Mouse (Mus musculus) stomach, embryonic 14.5 days (tissue): ENCODE measurements around the gene Map4k3. TPM values are rescaled to one million over a fixed set of nuclear protein-coding genes. Genes with fewer than 3 reads are reported as not detected.

Source experiments
- ATAC-seq: fragments of 200-750 bp; cut with Nextera tagmentation; 2 replicates; pipeline ENCODE4 v1.8.0; 2017; ENCODE audit warnings: low read depth, moderate TSS enrichment; ENCODE audit not compliant: insufficient number of reproducible peaks, insufficient read depth, low FRiP score
- H3K27ac ChIP-seq: fragments of 300-500 bp; sonication (generic); 2 replicates; pipeline ENCODE4 v1.5.1; 2014; ENCODE audit warnings: mild to moderate bottlenecking, low read length, moderate library complexity, mixed read lengths
- H3K27me3 ChIP-seq: fragments of 300-500 bp; sonication (generic); 2 replicates; pipeline ENCODE4 v1.6.1; 2014; ENCODE audit warnings: low read length, control low read depth, mixed read lengths; ENCODE audit not compliant: control insufficient read depth, insufficient read depth
- H3K36me3 ChIP-seq: fragments of 300-500 bp; sonication (generic); 2 replicates; pipeline ENCODE4 v1.6.1; 2014; ENCODE audit warnings: mild to moderate bottlenecking, control low read depth, low read length, moderate library complexity, mixed read lengths; ENCODE audit not compliant: control insufficient read depth, insufficient read depth
- H3K4me1 ChIP-seq: fragments of 300-500 bp; sonication (generic); 2 replicates; pipeline ENCODE4 v1.6.1; 2014; ENCODE audit warnings: low read length, control low read depth, mixed read lengths; ENCODE audit not compliant: control insufficient read depth, insufficient read depth
- H3K4me2 ChIP-seq: fragments of 300-500 bp; sonication (generic); replicated peaks from 2 replicates; pipeline ENCODE4 v1.6.1; 2014; ENCODE audit warnings: low read depth, low read length, control low read depth
- H3K4me3 ChIP-seq: fragments of 300-500 bp; sonication (generic); 2 replicates; pipeline ENCODE4 v1.5.1; 2014; ENCODE audit warnings: low read depth, low read length, control low read depth
- H3K9ac ChIP-seq: fragments of 300-500 bp; sonication (generic); replicated peaks from 2 replicates; pipeline ENCODE4 v1.6.1; 2014; ENCODE audit warnings: low read depth, mild to moderate bottlenecking, control low read depth, low read length, moderate library complexity, mixed read lengths
- H3K9me3 ChIP-seq: fragments of 300-500 bp; sonication (generic); 2 replicates; pipeline ENCODE4 v1.6.1; 2016; ENCODE audit warnings: low read depth, low read length, control low read depth; ENCODE audit not compliant: control insufficient read depth
- WGBS: fragments of 180-500 bp; shearing (Covaris S2); extraction: QIAGEN DNeasy Blood & Tissue Kit; methylation state at CpG from one replicate; pipeline ENCODE4 v1.1.7; 2014; 5-methylcytosine and 5-hydroxymethylcytosine counted together
- polyA plus RNA-seq: library from polyadenylated mRNA; unstranded; fragments of >200 nt; fragmentation: Nextera tagmentation; extraction: Ambion mirVana; gene quantifications from 2 replicates; pipeline ENCODE4 v1.2.1, GENCODE M21; 2014

Gene Map4k3
- polyA plus RNA-seq, 1 experiment from 2014 or later, result 39.5 TPM

GRCm38 (mm10) chr17:80683821-80684576 is 44.3 kb downstream of the Map4k3 start:
- 46% methylated on average over 6 of the region's 6 CpGs for WGBS
- Histone ChIP-seq H3K4me1 (no peaks in the 10 kb centered on the region; the same call in 1 of the 2 replicates), H3K36me3 (peaks cover 9% of the 10 kb centered on the region), H3K4me2 (no peak overlapping the region), H3K27me3 (no peaks in the 10 kb centered on the region), H3K27ac (no peak overlapping the region), H3K9me3 (no peaks in the 10 kb centered on the region), H3K4me3 (no peak overlapping the region), H3K9ac (no peak overlapping the region)
- ATAC-seq, result peak; percentile 82; the same call in 1 of the 2 replicates

GRCm38 (mm10) chr17:80683041-80683440 is 45.2 kb downstream of the Map4k3 start:
- Histone ChIP-seq H3K4me3 (no peak overlapping the region), H3K9me3 (no peaks in the 10 kb centered on the region), H3K27ac (no peak overlapping the region), H3K27me3 (no peaks in the 10 kb centered on the region), H3K4me1 (no peaks in the 10 kb centered on the region; the same call in 1 of the 2 replicates), H3K4me2 (no peak overlapping the region), H3K36me3 (peaks cover 10% of the 10 kb centered on the region), H3K9ac (no peak overlapping the region)
- no peak for ATAC-seq
- 73% methylated on average over 5 of the region's 5 CpGs for WGBS

GRCm38 (mm10) chr17:80678190-80678589 is 50.1 kb downstream of the Map4k3 start:
- Histone ChIP-seq H3K4me1 (no peaks in the 10 kb centered on the region), H3K27ac (no peak overlapping the region), H3K4me2 (no peak overlapping the region), H3K9ac (no peak overlapping the region), H3K36me3 (peaks cover 10% of the 10 kb centered on the region), H3K27me3 (no peaks in the 10 kb centered on the region), H3K4me3 (no peak overlapping the region), H3K9me3 (no peaks in the 10 kb centered on the region)
- WGBS, result 72% methylated on average over 6 of the region's 6 CpGs
- ATAC-seq, result no peak

DNA sequence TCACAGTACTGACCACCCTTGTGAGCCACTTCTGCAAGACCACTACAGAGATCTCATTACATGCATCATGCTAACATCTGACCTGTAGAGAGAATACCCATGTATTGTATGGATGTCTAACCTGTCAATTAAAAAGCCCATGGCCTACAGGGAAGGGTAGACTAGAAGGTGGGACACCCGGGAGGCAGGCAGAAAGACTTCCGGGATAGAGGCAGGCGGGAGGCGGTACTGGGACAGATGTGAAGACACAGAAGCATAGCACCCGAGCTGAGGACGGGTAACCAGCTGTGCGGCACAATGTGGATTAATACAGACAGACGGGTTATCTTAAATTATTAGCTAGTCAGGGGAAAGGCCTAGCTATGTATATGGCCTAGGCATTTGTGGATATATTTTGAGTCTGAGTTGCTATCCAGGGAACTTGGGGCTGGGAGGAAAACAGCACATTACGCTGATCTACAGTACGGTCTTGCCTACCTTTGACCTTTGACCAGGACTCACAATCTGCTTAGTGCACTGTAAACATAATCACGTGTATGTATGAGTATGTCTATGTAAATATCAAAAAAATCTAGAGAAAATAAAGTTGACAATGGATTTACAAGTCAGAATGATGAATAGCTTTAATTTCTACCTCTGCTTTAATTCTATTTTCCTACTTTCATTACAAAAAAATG is 51.3 kb downstream of the Map4k3 start:
- no peaks in the 10 kb centered on the region for H3K4me1 ChIP-seq
- no peak overlapping the region for H3K27ac ChIP-seq
- H3K27me3 ChIP-seq, result no peaks in the 10 kb centered on the region
- H3K4me2 ChIP-seq, result no peak overlapping the region
- peaks cover 10% of the 10 kb centered on the region for H3K36me3 ChIP-seq
- no peak overlapping the region for H3K4me3 ChIP-seq
- 82% methylated on average over 11 of the region's 11 CpGs for WGBS
- ATAC-seq, result no peak
- no peaks in the 10 kb centered on the region for H3K9me3 ChIP-seq
- no peak overlapping the region for H3K9ac ChIP-seq

DNA sequence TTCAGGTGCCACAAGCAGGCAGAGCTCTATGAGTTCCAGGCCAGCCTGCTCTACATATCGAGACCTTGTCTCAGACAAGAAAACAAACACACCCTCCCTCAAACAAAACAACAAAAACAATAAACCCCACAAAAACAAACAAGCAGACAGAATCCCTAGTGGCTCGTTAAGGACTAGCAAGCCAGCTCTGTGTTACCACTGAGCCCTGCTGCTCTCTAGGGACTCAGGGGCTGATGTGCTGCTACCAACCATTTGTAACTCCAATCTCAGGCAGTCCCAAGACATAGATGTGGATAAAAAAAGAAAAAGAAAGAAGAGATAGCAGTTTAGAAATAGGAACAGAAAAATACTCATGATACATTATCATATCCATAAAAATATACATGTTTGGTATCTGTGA is 52.1 kb downstream of the Map4k3 start:
- H3K27ac ChIP-seq, result no peak overlapping the region
- WGBS, result 62% methylated on average over 2 of the region's 2 CpGs
- no peaks in the 10 kb centered on the region for H3K27me3 ChIP-seq
- H3K4me3 ChIP-seq, result no peak overlapping the region
- no peaks in the 10 kb centered on the region for H3K9me3 ChIP-seq
- H3K9ac ChIP-seq, result no peak overlapping the region
- no peak overlapping the region for H3K4me2 ChIP-seq
- H3K4me1 ChIP-seq, result no peaks in the 10 kb centered on the region
- no peak for ATAC-seq
- peaks cover 10% of the 10 kb centered on the region for H3K36me3 ChIP-seq

GRCm38 (mm10) chr17:80670395-80670794 is 57.9 kb downstream of the Map4k3 start:
- H3K27me3 ChIP-seq, result no peaks in the 10 kb centered on the region
- no peaks in the 10 kb centered on the region for H3K9me3 ChIP-seq
- H3K9ac ChIP-seq, result no peak overlapping the region
- no peak overlapping the region for H3K27ac ChIP-seq
- WGBS, result 91% methylated on average over 1 of the region's 1 CpGs
- H3K4me2 ChIP-seq, result no peak overlapping the region
- no peak overlapping the region for H3K4me3 ChIP-seq
- no peaks in the 10 kb centered on the region for H3K36me3 ChIP-seq
- ATAC-seq, result no peak
- H3K4me1 ChIP-seq, result peaks cover 3% of the 10 kb centered on the region; the same call in 1 of the 2 replicates

DNA sequence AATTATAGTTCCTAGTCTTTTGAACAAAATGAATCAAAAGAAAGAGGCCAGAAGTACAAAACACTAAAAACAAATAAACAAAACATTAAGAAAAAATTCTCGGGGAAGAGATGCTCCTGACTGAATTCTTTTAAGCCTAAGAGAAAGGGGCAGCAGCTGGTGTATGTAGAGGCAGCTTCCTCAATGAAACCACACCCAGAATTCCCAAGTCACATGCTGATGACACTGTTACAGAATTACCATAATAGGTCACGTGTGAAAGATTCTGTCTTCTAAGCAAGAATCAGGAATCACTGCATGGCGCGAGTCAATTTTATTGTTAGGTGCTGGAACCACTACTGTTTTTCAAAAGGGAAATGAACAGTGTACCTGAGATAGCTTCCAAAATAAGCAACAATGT is 64.7 kb downstream of the Map4k3 start:
- H3K4me1 ChIP-seq, result peaks cover 3% of the 10 kb centered on the region; the same call in 1 of the 2 replicates
- no peak overlapping the region for H3K9ac ChIP-seq
- no peaks in the 10 kb centered on the region for H3K9me3 ChIP-seq
- ATAC-seq, result no peak
- H3K4me3 ChIP-seq, result no peak overlapping the region
- no peak overlapping the region for H3K4me2 ChIP-seq
- 76% methylated on average over 4 of the region's 4 CpGs for WGBS
- H3K27me3 ChIP-seq, result no peaks in the 10 kb centered on the region
- H3K27ac ChIP-seq, result no peak overlapping the region
- H3K36me3 ChIP-seq, result no peaks in the 10 kb centered on the region

DNA sequence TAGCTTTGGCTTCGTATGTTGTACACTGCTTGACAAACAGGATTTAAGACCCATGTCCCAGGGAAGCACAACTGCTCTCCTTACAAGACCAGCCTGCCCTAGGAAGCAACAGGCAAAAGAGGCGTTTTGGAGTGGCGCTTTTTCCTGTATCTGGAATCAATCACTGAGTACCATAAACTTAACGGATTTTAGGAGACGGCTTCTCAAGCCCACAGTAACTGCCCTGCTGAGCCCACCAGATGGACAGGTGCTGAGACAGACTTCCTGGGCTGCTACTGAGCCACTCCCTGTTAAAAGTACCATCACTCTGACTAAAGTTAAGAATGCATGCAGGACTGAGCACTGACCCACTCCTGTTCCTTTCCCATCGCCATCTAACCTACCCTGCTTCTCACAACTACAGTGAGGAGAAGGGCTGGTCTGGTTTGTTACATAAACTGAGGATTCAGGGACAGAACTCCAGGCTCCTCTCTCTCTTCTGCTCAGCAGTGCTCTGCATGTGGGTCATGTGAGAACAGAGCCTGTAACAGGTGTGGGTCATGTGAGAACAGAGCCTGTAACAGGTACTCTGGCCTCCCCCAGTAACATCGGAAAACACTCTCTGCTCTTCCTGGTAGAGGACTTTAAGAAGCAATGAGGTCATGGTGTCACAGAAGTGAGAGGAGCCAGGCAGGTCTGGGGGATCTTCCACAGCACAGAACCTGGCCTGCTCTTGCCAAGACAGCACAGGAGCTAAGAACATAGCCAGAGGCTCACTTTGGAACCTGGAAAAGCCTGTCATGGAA is 65.3 kb downstream of the Map4k3 start:
- Histone ChIP-seq H3K27ac (no peak overlapping the region), H3K4me2 (no peak overlapping the region), H3K9me3 (no peaks in the 10 kb centered on the region), H3K36me3 (no peaks in the 10 kb centered on the region), H3K9ac (no peak overlapping the region), H3K27me3 (no peaks in the 10 kb centered on the region), H3K4me3 (no peak overlapping the region), H3K4me1 (no peaks in the 10 kb centered on the region)
- WGBS, result 61% methylated on average over 7 of the region's 7 CpGs
- ATAC-seq, result no peak
